Mouse (Mus musculus) liver (tissue): ENCODE measurements around the gene Dmrtc2.

Experiments used
- DNase-seq: peaks from one replicate; pipeline ENCODE4 v3.0.0-alpha.2; 2020; ENCODE audit warnings: mixed read lengths

The Dmrtc2 gene

DNA sequence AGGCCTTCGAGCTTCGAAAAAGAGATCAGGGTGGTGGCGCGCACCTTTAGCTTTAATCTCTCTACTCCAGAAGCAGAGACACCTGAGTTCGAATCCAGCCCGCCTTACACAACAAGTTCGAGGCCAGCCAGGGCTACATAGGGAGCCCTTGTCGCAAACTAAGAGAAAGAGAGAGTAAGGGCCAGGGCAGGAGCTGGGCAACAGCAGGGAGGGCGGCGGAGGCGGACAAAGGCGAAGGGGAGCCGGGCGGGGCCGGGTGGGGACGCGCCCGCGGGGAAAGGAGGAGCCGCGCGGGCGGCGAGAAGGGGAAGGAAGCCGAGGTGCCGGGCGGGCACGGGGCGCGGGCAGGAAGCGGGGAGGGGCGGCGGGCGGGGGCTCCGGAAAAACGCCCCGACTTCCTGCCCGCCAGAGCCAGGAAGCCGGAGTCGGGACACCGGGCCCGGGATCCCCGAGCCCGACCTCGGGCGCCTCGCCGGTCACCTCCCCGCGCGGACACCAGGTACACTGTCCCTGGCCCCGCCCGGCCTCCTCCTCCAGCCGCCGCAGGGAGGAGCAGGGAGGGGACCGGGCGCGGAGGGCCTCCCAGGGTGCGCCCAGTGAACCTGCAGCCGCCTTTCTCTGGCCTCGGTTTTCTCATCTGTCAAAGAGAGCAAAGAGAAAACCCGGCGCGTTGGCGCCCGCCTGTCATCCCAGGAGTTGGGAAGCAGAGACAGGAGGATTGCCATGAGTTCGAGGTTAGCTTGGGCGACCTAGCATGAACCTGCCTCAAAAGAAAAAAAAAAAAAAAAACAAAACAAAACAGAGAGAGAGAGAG, 33.0 kb downstream of the Dmrtc2 start, which contains the start of gene Arhgef1:
Gene Arhgef1 (plus strand): TSS at position 283 of the 814 bp plus-strand sequence.
- peak; percentile 86 for DNase-seq

DNA sequence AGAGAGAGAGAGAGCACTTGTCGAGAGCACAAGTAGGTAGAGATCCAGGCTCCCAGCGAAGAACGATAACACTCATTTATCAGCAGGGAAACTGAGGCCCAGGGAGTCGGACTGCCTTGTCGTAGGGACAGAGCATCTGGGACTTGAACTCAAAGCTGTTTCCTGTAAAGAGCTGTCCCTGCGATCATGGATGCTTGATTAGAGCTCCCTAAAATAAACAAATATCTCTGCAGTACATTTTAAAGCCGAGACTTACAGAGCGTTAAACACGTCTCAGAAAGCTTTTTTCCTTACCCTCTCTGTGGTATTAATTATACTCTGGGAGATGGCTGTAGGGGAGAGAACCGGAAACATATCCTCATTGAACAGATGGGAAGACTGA, 33.6 kb downstream of the Dmrtc2 start:
- no peak for DNase-seq

DNA sequence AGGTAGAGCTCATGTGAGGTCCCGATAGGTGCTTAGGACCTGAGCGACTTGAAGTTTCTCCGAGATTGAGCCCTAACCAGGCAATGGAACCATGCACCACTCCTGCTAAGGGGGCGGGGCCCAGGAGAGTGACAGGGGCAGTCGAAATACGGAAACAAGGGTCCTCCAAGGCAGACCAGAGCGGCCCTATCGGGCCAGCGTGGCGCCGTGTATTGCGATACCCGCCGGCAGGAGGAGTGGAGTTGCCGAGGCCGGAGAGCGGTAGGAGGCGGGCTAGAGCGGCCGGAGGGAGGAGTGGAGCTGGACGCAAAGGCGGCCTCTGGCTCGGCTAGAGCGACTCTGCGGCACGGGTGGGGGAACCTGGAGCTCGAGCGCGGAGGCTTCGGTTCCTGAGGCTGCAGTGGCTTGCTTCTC, 34.2 kb downstream of the Dmrtc2 start:
- DNase-seq, result peak; percentile 99

DNA sequence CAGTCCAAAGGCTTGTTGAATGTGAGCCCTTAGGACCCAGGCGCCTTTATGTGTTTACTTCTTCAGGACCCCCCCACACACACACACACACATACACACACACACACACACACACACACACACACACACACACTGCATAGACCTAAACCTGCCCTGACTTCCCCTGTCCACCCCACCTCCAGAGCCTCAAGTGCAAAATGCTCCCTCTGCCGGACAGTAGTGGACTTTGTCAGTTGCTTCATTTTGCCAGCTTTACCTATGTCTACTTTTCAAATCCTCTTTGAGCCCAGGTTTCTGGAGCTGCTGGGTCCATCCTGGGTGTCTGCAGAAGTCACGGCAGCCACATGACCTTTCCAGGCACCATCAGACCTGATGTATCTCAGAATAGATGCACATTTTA, 35.1 kb downstream of the Dmrtc2 start:
- peak; percentile 82 for DNase-seq

DNA sequence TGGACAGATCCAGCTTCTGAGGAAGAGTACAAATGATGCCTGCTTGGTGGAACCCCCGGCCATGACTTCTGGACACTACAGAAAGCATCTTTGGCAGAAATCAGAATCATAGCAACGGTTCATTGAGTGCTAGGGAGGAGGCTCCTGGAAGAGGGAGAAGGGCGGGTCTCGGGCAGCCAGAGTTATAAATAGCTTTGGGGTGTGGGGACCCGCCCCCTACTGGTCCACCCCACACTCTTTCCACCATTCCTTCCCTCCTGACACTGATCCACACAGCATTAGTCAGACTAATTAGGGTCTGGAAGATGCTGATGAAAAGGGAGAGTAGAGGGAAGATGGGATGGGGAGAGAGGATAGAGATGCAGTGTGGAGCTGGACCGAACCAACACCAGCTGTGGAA, 36.7 kb downstream of the Dmrtc2 start:
- no peak for DNase-seq

DNA sequence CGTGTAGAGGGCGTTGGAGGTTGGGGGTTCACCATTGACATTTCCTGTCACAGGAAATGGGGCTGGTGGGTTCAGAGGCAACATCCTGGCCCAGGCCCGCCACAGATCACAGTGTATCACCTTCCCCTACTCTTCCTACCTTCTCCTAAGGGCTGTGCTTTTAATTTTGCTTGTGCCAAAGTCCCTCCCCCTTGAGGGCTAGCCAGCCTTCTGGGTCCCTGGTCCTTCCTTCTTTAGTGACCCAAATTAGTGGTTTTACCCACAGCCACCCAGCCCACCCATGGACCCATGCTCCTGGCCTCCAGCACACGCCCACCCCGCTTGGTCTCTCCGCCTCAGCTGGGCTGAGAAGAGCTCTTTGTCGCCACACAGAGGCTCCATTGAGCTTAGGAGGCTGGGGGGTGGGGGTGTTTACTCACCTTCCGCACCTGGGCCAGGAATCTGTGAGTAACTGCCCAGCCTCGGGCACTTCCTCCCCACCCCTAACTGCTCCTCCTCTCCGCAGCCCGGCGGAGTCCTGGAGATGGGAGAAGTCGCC, 37.4 kb downstream of the Dmrtc2 start:
- no peak for DNase-seq

DNA sequence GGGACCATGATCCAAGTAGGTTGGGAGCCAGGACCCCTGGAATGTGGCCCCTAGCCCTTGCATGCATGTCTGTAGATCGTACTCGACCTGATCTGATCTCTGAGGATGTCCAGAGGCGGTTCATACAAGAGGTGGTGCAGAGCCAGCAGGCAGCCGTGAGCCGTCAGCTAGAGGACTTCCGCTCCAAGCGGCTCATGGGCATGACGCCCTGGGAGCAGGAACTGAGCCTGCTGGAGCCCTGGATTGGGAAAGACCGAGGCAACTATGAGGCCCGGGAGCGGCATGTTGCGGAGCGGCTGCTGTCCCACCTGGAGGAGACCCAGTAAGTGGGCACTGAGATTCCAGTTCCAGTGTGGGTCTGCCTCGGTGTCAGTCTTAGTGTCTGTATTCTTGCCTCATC, 42.6 kb downstream of the Dmrtc2 start:
- DNase-seq, result no peak

DNA sequence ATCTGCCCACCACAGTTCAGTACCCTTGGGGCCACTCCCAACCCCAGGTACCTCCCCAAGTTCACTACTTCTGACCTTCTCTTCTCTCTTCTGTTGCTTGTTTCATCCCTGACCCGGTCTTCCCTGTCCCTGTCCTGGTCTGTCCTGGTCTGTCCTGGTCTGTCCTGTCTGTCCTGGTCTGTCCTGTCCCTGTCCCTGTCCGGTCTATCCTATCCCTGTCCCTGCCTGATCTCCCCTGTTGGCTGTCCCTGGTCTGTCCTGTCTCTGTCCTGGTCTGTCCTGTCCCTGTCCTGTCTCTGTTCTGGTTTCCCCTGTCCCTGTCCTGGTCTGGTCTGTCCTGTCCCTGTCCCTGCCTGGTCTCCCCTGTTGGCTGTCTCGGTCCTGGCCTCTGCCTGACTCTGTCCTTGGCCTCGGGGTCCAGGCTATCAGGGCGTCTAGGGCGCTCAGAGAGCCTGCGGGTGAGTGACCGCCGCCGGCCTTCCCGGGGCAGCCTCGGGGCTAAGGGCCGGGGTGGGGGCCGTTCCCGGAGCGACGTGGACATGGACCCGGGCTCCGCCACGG, 49.0 kb downstream of the Dmrtc2 start:
- no peak for DNase-seq

DNA sequence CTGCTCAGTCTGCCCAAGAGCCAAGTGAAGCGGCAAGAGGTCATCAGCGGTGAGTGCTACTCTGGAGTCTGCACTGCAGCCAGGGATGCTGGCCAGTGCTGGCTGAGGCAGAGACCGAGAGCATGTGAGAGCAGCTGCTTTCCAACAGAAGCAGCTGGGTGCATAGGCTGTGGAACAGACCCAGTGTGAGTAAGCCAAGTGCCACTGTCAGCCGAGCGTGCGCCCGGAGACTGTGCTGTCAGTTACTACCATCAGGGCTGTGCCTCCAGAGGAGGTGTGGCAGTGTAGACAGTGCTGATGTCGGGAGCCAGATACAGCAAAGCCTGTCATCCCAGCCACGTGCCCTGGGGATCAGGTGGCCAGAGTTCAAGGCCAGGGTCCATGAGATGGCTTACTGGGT, 49.9 kb downstream of the Dmrtc2 start:
- DNase-seq, result no peak
